Mouse (Mus musculus) CH12.LX (cell line): Measurements from ENCODE around the gene Gm49396. TPM values are rescaled to one million over a fixed set of nuclear protein-coding genes. Genes with fewer than 3 reads are reported as not detected.

Source experiments
- DNase-seq: peaks from one replicate; pipeline ENCODE4 v3.0.0-alpha.2; 2013; ENCODE audit errors: extremely low read depth
- H3K27ac ChIP-seq: 2 replicates; pipeline ENCODE4 v1.5.1; 2012; ENCODE audit warnings: low read depth, mild to moderate bottlenecking, control low read depth, moderate library complexity; ENCODE audit not compliant: insufficient read depth
- H3K27me3 ChIP-seq: replicated peaks from 2 replicates; pipeline ENCODE3; 2012; ENCODE audit warnings: inconsistent platforms
- H3K36me3 ChIP-seq, 2 experiments: replicated peaks in 1 of 2; 2 replicates each; pipeline versions ENCODE3 to v1.6.1; 2012; ENCODE audit warnings: inconsistent platforms in 1 of 2, low read length in 1 of 2, mild to moderate bottlenecking in 1 of 2, mixed read lengths in 1 of 2, moderate library complexity in 1 of 2; ENCODE audit not compliant: control insufficient read depth in 1 of 2, insufficient read depth in 1 of 2
- H3K4me1 ChIP-seq, 2 experiments: 2 replicates each; pipeline ENCODE4 v1.6.1; 2012; ENCODE audit warnings: inconsistent platforms in 1 of 2, moderate library complexity in 1 of 2; ENCODE audit not compliant: insufficient read depth in 2 of 2, control insufficient read depth in 1 of 2
- H3K4me2 ChIP-seq: 2 replicates; pipeline ENCODE4 v1.6.1; 2012; ENCODE audit warnings: low read depth, mild to moderate bottlenecking, control low read depth; ENCODE audit not compliant: poor library complexity, insufficient read depth, severe bottlenecking
- H3K4me3 ChIP-seq, 3 experiments: fragments of 150-350 bp in 1 of 3; sonication (generic) in 1 of 3; replicated peaks in 1 of 3; 2 replicates each; pipeline versions ENCODE3 to v1.5.1; 2011 to 2012; ENCODE audit warnings: low read depth in 2 of 3, low read length in 2 of 3, mild to moderate bottlenecking in 2 of 3, moderate library complexity in 2 of 3, control low read depth in 1 of 3, improper control_type of control experiment in 1 of 3, inconsistent platforms in 1 of 3, mixed read lengths in 1 of 3; ENCODE audit not compliant: poor library complexity in 1 of 3
- H3K79me2 ChIP-seq: replicated peaks from 2 replicates; pipeline ENCODE4 v1.6.1; 2012; ENCODE audit warnings: mild to moderate bottlenecking, moderate library complexity; ENCODE audit not compliant: control insufficient read depth, poor library complexity, insufficient read depth, severe bottlenecking; ENCODE audit errors: extremely low read depth
- H3K9ac ChIP-seq: 2 replicates; pipeline ENCODE4 v1.6.1; 2012; ENCODE audit warnings: low read depth, mild to moderate bottlenecking, control low read depth, moderate library complexity; ENCODE audit not compliant: insufficient read depth
- H3K9me3 ChIP-seq: replicated peaks from 2 replicates; pipeline ENCODE3; 2012; ENCODE audit warnings: low read length, inconsistent platforms, mixed read lengths
- BHLHE40 ChIP-seq: IDR thresholded peaks from 2 replicates; pipeline ENCODE4 v1.6.1; 2011; ENCODE audit warnings: mild to moderate bottlenecking, low read depth, low read length, improper control_type of control experiment
- CHD1 ChIP-seq: IDR thresholded peaks from 2 replicates; pipeline ENCODE4 v1.6.1; 2012; ENCODE audit warnings: low read depth, low read length, improper control_type of control experiment, inconsistent platforms
- CHD2 ChIP-seq: IDR thresholded peaks from 2 replicates; pipeline ENCODE4 v1.6.1; 2011; ENCODE audit warnings: low read length, improper control_type of control experiment
- CTCF ChIP-seq, 2 experiments: IDR thresholded peaks in 1 of 2; conservative IDR thresholded peaks in 1 of 2; 2 replicates each; pipeline ENCODE4 v1.5.1; 2011 to 2012; ENCODE audit warnings: low read depth in 2 of 2, low read length in 2 of 2, improper control_type of control experiment in 1 of 2, inconsistent platforms in 1 of 2, mild to moderate bottlenecking in 1 of 2, moderate library complexity in 1 of 2
- E2F4 ChIP-seq: IDR thresholded peaks from 2 replicates; pipeline ENCODE4 v1.6.1; 2011; ENCODE audit warnings: low read depth, low read length, improper control_type of control experiment; ENCODE audit not compliant: insufficient replicate concordance
- ELF1 ChIP-seq: IDR thresholded peaks from 2 replicates; pipeline ENCODE4 v1.6.1; 2014; ENCODE audit warnings: low read depth, mild to moderate bottlenecking, inconsistent platforms, low read length, improper control_type of control experiment
- ETS1 ChIP-seq: conservative IDR thresholded peaks from 2 replicates; pipeline ENCODE4 v1.6.1; 2012; ENCODE audit warnings: low read depth, mild to moderate bottlenecking, inconsistent platforms, low read length, improper control_type of control experiment, moderate library complexity
- HCFC1 ChIP-seq: IDR thresholded peaks from 2 replicates; pipeline ENCODE4 v1.6.1; 2012; ENCODE audit warnings: low read depth, mild to moderate bottlenecking, inconsistent platforms, low read length, improper control_type of control experiment
- JUND ChIP-seq: conservative IDR thresholded peaks from 2 replicates; pipeline ENCODE4 v1.6.1; 2011; ENCODE audit warnings: low read depth, low read length, improper control_type of control experiment
- KAT2A ChIP-seq: IDR thresholded peaks from 2 replicates; pipeline ENCODE4 v1.6.1; 2012; ENCODE audit warnings: low read length, improper control_type of control experiment, inconsistent platforms; ENCODE audit not compliant: insufficient replicate concordance
- MAFK ChIP-seq: IDR thresholded peaks from 2 replicates; pipeline ENCODE4 v1.6.1; 2011; ENCODE audit warnings: low read length, improper control_type of control experiment; ENCODE audit not compliant: insufficient replicate concordance
- MAX ChIP-seq: IDR thresholded peaks from 2 replicates; pipeline ENCODE4 v1.6.1; 2011; ENCODE audit warnings: low read length, improper control_type of control experiment
- MYC ChIP-seq: IDR thresholded peaks from 2 replicates; pipeline ENCODE4 v1.6.1; 2011; ENCODE audit warnings: low read depth, mild to moderate bottlenecking, improper control_type of control experiment, low read length
- NELFE ChIP-seq: IDR thresholded peaks from 2 replicates; pipeline ENCODE4 v1.6.1; 2011; ENCODE audit warnings: low read depth, low read length, improper control_type of control experiment
- NRF1 ChIP-seq: IDR thresholded peaks from 2 replicates; pipeline ENCODE4 v1.6.1; 2014; ENCODE audit warnings: low read depth, mild to moderate bottlenecking, inconsistent platforms, low read length, improper control_type of control experiment, moderate library complexity
- PAX5 ChIP-seq: IDR thresholded peaks from 2 replicates; pipeline ENCODE4 v1.6.1; 2012; ENCODE audit warnings: low read length, inconsistent platforms, mixed read lengths
- POLR2A ChIP-seq: IDR thresholded peaks from 2 replicates; pipeline ENCODE4 v1.6.1; 2011; ENCODE audit warnings: low read depth, mild to moderate bottlenecking, improper control_type of control experiment, low read length
- RAD21 ChIP-seq: IDR thresholded peaks from 2 replicates; pipeline ENCODE4 v1.6.1; 2011; ENCODE audit warnings: low read depth, mild to moderate bottlenecking, low read length, improper control_type of control experiment, moderate library complexity
- SMC3 ChIP-seq: IDR thresholded peaks from 2 replicates; pipeline ENCODE4 v1.6.1; 2011; ENCODE audit warnings: low read depth, low read length, improper control_type of control experiment
- TBP ChIP-seq: conservative IDR thresholded peaks from 2 replicates; pipeline ENCODE4 v1.6.1; 2011; ENCODE audit warnings: low read depth, low read length, improper control_type of control experiment
- TCF12 ChIP-seq: IDR thresholded peaks from 2 replicates; pipeline ENCODE4 v1.6.1; 2014; ENCODE audit warnings: low read depth, mild to moderate bottlenecking, inconsistent platforms, low read length, improper control_type of control experiment
- UBTF ChIP-seq: IDR thresholded peaks from 2 replicates; pipeline ENCODE4 v1.6.1; 2012; ENCODE audit warnings: low read depth, mild to moderate bottlenecking, inconsistent platforms, low read length, improper control_type of control experiment, moderate library complexity
- USF2 ChIP-seq: conservative IDR thresholded peaks from 2 replicates; pipeline ENCODE4 v1.6.1; 2011; ENCODE audit warnings: low read depth, low read length, improper control_type of control experiment
- ZKSCAN1 ChIP-seq: IDR thresholded peaks from 2 replicates; pipeline ENCODE4 v1.6.1; 2012; ENCODE audit warnings: low read depth, inconsistent platforms, low read length, improper control_type of control experiment, borderline replicate concordance
- dilution Hi-C: fragments of 300-500 bp; cut with MboI; formaldehyde crosslinking; loops from 2 replicates; pipeline ENCODE4 v1.14.3; 2020; ENCODE audit warnings: low sequenced_read_pairs; ENCODE audit not compliant: extremely low pct_unique_long_range_greater_than_20kb, extremely low pct_ligation_motif_present
- in situ Hi-C: fragments of 300-500 bp; cut with MboI; formaldehyde crosslinking; loops from 3 replicates; pipeline ENCODE4 v1.14.3; 2019; ENCODE audit warnings: low sequenced_read_pairs, low pct_ligation_motif_present, low pct_unique_long_range_greater_than_20kb, mixed read lengths
- polyA plus RNA-seq: library from polyadenylated mRNA; unstranded; fragments of >175 nt; gene quantifications from 2 replicates; pipeline ENCODE4 v1.2.1, GENCODE M21; 2012; ENCODE audit warnings: low read depth; ENCODE audit not compliant: insufficient read length
- total RNA-seq, 2 experiments: library from RNA; depleted of rRNA; stranded (reverse); fragments of 300-350 nt in 1 of 2; fragments of >200 nt in 1 of 2; gene quantifications; 2 replicates each; pipeline ENCODE4 v1.2.3; 2012 to 2014

Gm49396 gene
- total and polyA plus RNA-seq, 3 experiments, result 1.9 to 3.3 (median 2.7) TPM

GRCm38 (mm10) chr7:30550603-30551002 lies 12.5 kb upstream of the Gm49396 start:
- in situ Hi-C loops, result no loop called here

GRCm38 (mm10) chr7:30551445-30552101 lies 11.6 kb upstream of the Gm49396 start:
- Histone ChIP-seq H3K4me2 (peak overlapping the region; percentile 41; the same call in 1 of the 2 replicates), H3K27ac (peak overlapping the region; percentile 92), H3K4me3 (peak overlapping the region; percentile 71 to 93 (median 83)), H3K4me1 (peaks cover 2 to 20% of the 10 kb centered on the region in 2 experiments; a peak in 3 of 4 replicates), H3K79me2 (no peaks in the 10 kb centered on the region; the same call in 1 of the 2 replicates), H3K9ac (peak overlapping the region; percentile 71), H3K27me3 (no peaks in the 10 kb centered on the region), H3K9me3 (no peaks in the 10 kb centered on the region), H3K36me3 (peaks cover 24 to 48% of the 10 kb centered on the region in 2 experiments)
- TF ChIP-seq CHD2, result no peak
- peak; percentile 85; the same call in 1 of the 2 replicates for TF ChIP-seq MYC
- TF ChIP-seq JUND, result no peak
- peak; percentile 83; the same call in 1 of the 2 replicates for TF ChIP-seq KAT2A
- TF ChIP-seq CTCF (conservative IDR thresholded peaks at IDR 0.05 in 1 of 2, IDR thresholded peaks at IDR 0.05 in 1 of 2; ENCODE audit: low read depth in 2 of 2, low read length in 2 of 2), result peak in 1 of 2 experiments; percentile 54; a peak in 2 of 4 replicates
- TF ChIP-seq HCFC1, result peak; percentile 92
- in situ Hi-C loops, result no loop called here
- no peak for DNase-seq
- dilution Hi-C loops, result no loop called here

More at GRCm38 (mm10) chr7:30550603-30551002, 12.5 kb upstream of the Gm49396 start:
- no peaks in the 10 kb centered on the region for H3K9me3 ChIP-seq
- TF ChIP-seq POLR2A, result no peak
- no peak for TF ChIP-seq NELFE
- TF ChIP-seq HCFC1, result no peak
- TF ChIP-seq ZKSCAN1, result no peak
- TF ChIP-seq USF2, result no peak
- no peak for TF ChIP-seq ELF1
- TF ChIP-seq TCF12, result no peak
- TF ChIP-seq SMC3, result no peak
- TF ChIP-seq JUND, result no peak
- no peak for TF ChIP-seq TBP
- no peak for TF ChIP-seq MAX
- no peak for TF ChIP-seq PAX5
- TF ChIP-seq CHD1, result no peak
- no peak for TF ChIP-seq UBTF
- no peak for TF ChIP-seq NRF1
- no peak for TF ChIP-seq E2F4
- no peak for TF ChIP-seq RAD21
- TF ChIP-seq BHLHE40, result no peak
- no peak for TF ChIP-seq MAFK
- no peak for TF ChIP-seq ETS1
- no peak overlapping the region for H3K9ac ChIP-seq
- H3K79me2 ChIP-seq, result no peaks in the 10 kb centered on the region; the same call in 1 of the 2 replicates
- H3K27me3 ChIP-seq, result no peaks in the 10 kb centered on the region
- dilution Hi-C loops, result no loop called here
- no peak overlapping the region for H3K4me3 ChIP-seq
- no peak overlapping the region for H3K27ac ChIP-seq
- no peak for DNase-seq
- H3K4me1 ChIP-seq, result peaks cover 2 to 20% of the 10 kb centered on the region in 2 experiments; a peak in 3 of 4 replicates
- H3K4me2 ChIP-seq, result no peak overlapping the region
- peaks cover 23 to 48% of the 10 kb centered on the region in 2 experiments for H3K36me3 ChIP-seq
